Mouse (Mus musculus): ENCODE data around the gene Sv2c. TPM values are rescaled to one million over a fixed set of nuclear protein-coding genes. Genes with fewer than 3 reads are reported as not detected.

The Sv2c gene
- polyA plus RNA-seq, 1 experiment from 2014 or later: 0.86 TPM

DNA sequence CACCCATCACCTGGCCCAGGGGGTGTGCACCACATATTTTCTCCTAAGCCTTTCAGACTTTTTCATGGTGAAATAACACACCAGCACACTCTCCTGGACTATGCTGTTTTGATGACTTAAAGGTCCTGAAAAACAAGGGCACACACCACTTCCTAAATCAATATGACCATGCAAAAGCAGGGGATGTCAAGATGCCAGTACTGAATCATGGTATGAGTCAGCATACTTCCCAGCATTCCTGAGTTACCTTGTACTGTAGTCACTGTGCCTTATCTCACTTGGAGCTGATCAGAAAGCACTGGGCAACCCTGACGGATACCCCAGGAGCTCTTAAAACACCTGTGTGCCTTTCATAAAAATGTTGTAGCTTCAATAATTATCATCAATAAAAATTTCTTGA is 92.8 kb downstream of the Sv2c start:
- no peaks in the 10 kb centered on the region for H3K27me3 ChIP-seq (ENCODE audit: control insufficient read depth, insufficient read depth, low read length)
- H3K9me3 ChIP-seq (ENCODE audit: control insufficient read depth, low read length): no peaks in the 10 kb centered on the region
- H3K4me3 ChIP-seq (ENCODE audit: low read depth, low read length): no peak overlapping the region
- no peaks in the 10 kb centered on the region for H3K36me3 ChIP-seq (ENCODE audit: control insufficient read depth, insufficient read depth, low read length)
- H3K4me1 ChIP-seq (replicated peaks; ENCODE audit: control insufficient read depth, insufficient read depth, low read length): no peaks in the 10 kb centered on the region
- no peak for ATAC-seq (replicated peaks; ENCODE audit: low FRiP score)
- H3K4me2 ChIP-seq (ENCODE audit: low read depth, low read length, severe bottlenecking): no peak overlapping the region
- no peak for DNase-seq (ENCODE audit: low spot score)
- H3K27ac ChIP-seq (ENCODE audit: low read depth, low read length): no peak overlapping the region
- 80% methylated on average over 1 of the region's 1 CpGs for WGBS
- H3K9ac ChIP-seq (ENCODE audit: low read length): no peak overlapping the region

DNA sequence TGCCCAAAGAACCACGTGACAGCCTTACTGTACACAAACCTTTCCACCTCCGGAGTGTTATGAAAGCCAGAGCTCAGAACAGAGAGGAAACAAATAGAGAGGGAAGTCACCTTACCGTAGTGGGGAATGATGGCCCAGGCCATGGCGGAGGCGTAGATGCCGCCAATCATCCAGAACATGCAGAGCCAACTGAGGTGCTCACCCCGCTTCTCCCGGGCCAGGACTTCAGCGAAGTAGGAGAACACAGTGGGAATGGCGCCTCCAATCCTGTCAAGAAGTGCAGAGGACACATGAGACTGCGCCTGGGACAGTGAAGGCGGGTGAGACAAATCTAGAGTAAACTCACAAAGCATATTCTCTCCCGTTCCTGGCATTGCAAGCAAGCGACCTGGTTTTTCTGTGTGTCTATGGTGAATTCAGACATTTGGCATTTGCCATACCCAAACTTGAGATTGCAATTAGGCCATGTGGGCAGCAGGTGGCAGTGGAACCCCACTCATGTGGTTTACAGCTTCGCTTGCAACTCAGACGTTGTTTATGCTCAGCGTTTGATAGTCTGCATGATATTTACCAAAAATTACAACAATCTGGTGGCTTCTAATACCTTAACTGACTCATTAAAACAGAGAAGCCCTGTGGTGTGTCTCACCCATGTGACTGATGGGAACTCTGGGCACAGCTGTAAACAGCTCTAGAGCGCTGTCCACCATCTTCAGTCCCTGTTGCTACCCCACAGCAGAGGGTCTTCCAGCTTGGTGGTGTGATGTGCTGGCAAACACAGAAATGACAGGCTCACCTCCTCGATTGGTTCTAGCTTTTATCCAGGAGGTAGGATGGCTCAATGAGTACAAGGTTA is 101.8 kb downstream of the Sv2c start:
- Histone ChIP-seq H3K27me3 (ENCODE audit: control insufficient read depth, insufficient read depth, low read length) (no peaks in the 10 kb centered on the region), H3K4me2 (ENCODE audit: low read depth, low read length, severe bottlenecking) (no peak overlapping the region), H3K9ac (ENCODE audit: low read length) (no peak overlapping the region), H3K27ac (ENCODE audit: low read depth, low read length) (no peak overlapping the region), H3K4me3 (ENCODE audit: low read depth, low read length) (no peak overlapping the region), H3K36me3 (ENCODE audit: control insufficient read depth, insufficient read depth, low read length) (no peaks in the 10 kb centered on the region), H3K4me1 (replicated peaks; ENCODE audit: control insufficient read depth, insufficient read depth, low read length) (no peaks in the 10 kb centered on the region), H3K9me3 (ENCODE audit: control insufficient read depth, low read length) (no peaks in the 10 kb centered on the region)
- DNase-seq (ENCODE audit: low spot score) (peak; percentile 79), ATAC-seq (replicated peaks; ENCODE audit: low FRiP score) (0 out of 2 replicates have a peak, but pooled peaks have one; percentile 36)
- WGBS: 61% methylated on average over 19 of the region's 19 CpGs

DNA sequence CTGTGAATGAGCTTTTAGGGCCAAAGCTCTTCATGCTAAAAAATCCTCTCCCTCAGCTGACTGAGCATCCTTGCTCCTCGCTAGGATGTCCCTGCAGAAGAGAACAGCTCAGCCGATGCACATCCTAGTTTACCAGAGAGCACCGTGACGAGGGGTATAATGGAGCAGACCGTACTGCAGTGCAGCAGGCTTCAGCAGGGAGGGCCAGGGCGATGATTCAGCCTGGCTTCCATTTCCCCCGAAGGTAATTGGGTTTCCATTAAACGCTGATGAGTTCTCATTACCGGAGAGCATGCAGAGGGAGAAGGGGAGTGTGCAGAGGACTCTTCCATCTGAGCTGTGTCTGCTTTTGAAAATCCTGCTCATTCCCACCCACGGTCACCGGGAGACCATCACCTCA is 108.5 kb downstream of the Sv2c start:
- no peaks in the 10 kb centered on the region for H3K4me1 ChIP-seq (replicated peaks; ENCODE audit: control insufficient read depth, insufficient read depth, low read length)
- H3K4me2 ChIP-seq (ENCODE audit: low read depth, low read length, severe bottlenecking): no peak overlapping the region
- H3K9ac ChIP-seq (ENCODE audit: low read length): no peak overlapping the region
- no peaks in the 10 kb centered on the region for H3K27me3 ChIP-seq (ENCODE audit: control insufficient read depth, insufficient read depth, low read length)
- no peaks in the 10 kb centered on the region for H3K9me3 ChIP-seq (ENCODE audit: control insufficient read depth, low read length)
- 88% methylated on average over 11 of the region's 11 CpGs for WGBS
- no peak for DNase-seq (ENCODE audit: low spot score)
- no peak overlapping the region for H3K27ac ChIP-seq (ENCODE audit: low read depth, low read length)
- H3K4me3 ChIP-seq (ENCODE audit: low read depth, low read length): no peak overlapping the region
- ATAC-seq (replicated peaks; ENCODE audit: low FRiP score): no peak
- no peaks in the 10 kb centered on the region for H3K36me3 ChIP-seq (ENCODE audit: control insufficient read depth, insufficient read depth, low read length)

DNA sequence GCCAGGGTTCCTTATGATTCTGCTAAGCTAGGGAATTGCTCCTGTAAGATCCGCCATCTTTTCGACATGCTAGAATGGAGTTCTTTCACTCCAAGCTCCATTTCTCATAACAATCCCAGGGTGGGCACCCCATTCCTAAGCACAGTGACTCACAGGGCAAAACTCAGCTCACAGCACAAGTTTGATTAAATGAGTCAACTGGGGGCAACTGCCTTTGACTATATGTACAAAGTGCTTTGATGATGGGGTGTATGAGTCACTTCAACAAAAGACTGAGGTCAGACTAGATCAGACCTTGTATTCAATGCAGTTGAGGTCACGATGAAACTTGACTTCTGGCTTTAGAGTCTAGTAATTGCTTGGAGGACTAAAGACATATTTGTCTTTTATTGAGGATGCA is 116.9 kb downstream of the Sv2c start:
- no peaks in the 10 kb centered on the region for H3K36me3 ChIP-seq (ENCODE audit: control insufficient read depth, insufficient read depth, low read length)

DNA sequence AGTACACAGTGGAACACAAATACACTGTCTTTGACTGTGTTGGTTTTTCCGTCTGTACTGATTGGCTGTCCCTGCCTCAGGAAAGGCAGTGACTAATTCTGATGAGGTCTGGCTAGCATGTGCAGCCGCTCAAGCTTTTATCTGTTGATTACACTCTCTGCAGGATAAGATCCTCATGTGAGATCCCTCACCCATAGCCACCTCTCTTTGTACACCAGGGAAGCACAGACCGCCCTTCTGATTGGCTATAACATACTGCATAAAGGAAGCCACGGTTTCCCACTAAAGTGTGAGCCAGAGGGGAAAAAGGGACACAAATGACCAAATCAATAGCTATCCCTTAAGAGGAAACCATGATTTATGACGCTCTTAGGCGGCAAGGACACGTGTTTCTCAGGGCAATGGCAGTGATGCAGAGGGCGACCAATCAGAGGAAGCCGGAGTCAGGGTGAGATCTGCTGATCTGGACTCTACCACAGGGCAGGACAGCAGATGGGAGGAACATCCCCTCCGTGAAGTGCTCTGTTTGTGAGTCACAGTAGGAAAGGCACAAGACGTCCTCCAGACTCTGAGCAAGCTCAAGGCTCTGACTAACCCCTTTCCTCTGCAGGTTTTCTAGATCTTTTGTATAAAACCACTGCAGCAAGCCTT is 121.4 kb downstream of the Sv2c start:
- WGBS: 69% methylated on average over 11 of the region's 11 CpGs
- H3K27ac ChIP-seq (ENCODE audit: low read depth, low read length): no peak overlapping the region

More for the DNA sequence above, 116.9 kb downstream of the Sv2c start:
- Histone ChIP-seq H3K4me1 (replicated peaks; ENCODE audit: control insufficient read depth, insufficient read depth, low read length) (no peaks in the 10 kb centered on the region), H3K4me3 (ENCODE audit: low read depth, low read length) (no peak overlapping the region), H3K27me3 (ENCODE audit: control insufficient read depth, insufficient read depth, low read length) (no peaks in the 10 kb centered on the region), H3K27ac (ENCODE audit: low read depth, low read length) (no peak overlapping the region), H3K9ac (ENCODE audit: low read length) (no peak overlapping the region), H3K4me2 (ENCODE audit: low read depth, low read length, severe bottlenecking) (no peak overlapping the region), H3K9me3 (ENCODE audit: control insufficient read depth, low read length) (no peaks in the 10 kb centered on the region)
- ATAC-seq (replicated peaks; ENCODE audit: low FRiP score): no peak
- WGBS: 90% methylated on average over 3 of the region's 3 CpGs
- no peak for DNase-seq (ENCODE audit: low spot score)

DNA sequence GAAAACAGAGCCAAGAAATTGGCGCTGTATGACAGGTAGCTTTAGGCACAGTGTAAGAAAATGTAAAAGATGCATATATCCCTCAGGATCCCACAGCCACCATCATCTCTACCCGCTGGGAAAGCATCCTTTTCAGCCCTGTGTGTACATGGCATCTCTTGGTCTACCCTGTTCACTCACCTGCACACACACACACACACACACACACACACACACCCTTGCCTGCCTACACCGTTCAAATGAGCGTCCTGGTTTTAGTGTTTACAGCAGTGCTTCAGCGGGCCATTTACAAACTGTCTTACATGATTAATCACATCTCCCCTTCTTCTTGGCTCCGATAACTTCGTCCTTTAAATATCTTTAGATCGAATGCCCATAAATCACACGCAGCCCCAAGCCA is 123.4 kb downstream of the Sv2c start:
- Histone ChIP-seq H3K4me3 (ENCODE audit: low read depth, low read length) (no peak overlapping the region), H3K36me3 (ENCODE audit: control insufficient read depth, insufficient read depth, low read length) (no peaks in the 10 kb centered on the region), H3K9me3 (ENCODE audit: control insufficient read depth, low read length) (no peaks in the 10 kb centered on the region), H3K4me2 (ENCODE audit: low read depth, low read length, severe bottlenecking) (no peak overlapping the region), H3K27me3 (ENCODE audit: control insufficient read depth, insufficient read depth, low read length) (no peaks in the 10 kb centered on the region), H3K4me1 (replicated peaks; ENCODE audit: control insufficient read depth, insufficient read depth, low read length) (no peaks in the 10 kb centered on the region), H3K9ac (ENCODE audit: low read length) (no peak overlapping the region), H3K27ac (ENCODE audit: low read depth, low read length) (no peak overlapping the region)
- DNase-seq (ENCODE audit: low spot score) (no peak), ATAC-seq (replicated peaks; ENCODE audit: low FRiP score) (no peak)
- 88% methylated on average over 9 of the region's 9 CpGs for WGBS

More for the DNA sequence above, 121.4 kb downstream of the Sv2c start:
- Histone ChIP-seq H3K9me3 (ENCODE audit: control insufficient read depth, low read length) (no peaks in the 10 kb centered on the region), H3K27me3 (ENCODE audit: control insufficient read depth, insufficient read depth, low read length) (no peaks in the 10 kb centered on the region), H3K4me1 (replicated peaks; ENCODE audit: control insufficient read depth, insufficient read depth, low read length) (no peaks in the 10 kb centered on the region), H3K36me3 (ENCODE audit: control insufficient read depth, insufficient read depth, low read length) (no peaks in the 10 kb centered on the region), H3K9ac (ENCODE audit: low read length) (no peak overlapping the region), H3K4me2 (ENCODE audit: low read depth, low read length, severe bottlenecking) (no peak overlapping the region), H3K4me3 (ENCODE audit: low read depth, low read length) (no peak overlapping the region)
- ATAC-seq (replicated peaks; ENCODE audit: low FRiP score): no peak
- no peak for DNase-seq (ENCODE audit: low spot score)

DNA sequence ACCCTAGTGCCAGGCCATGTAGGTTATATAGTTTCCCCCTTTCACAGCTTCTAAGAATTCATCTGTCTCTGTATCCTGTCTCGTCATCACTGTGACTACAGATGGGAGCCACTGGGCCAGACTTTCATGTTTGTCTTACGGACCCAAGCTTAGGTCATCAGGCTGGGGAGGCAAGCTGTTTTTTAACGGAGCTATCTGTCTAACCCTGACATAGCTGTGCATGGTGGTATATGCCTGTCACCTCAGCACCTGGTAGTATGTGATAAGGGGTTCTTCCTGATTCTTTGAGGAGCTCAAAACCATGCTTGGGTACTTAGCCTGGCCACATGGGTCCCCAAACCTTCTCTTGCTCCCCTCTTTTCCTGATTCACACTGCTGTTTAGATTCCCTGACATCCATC is 124.2 kb downstream of the Sv2c start:
- DNase-seq (ENCODE audit: low spot score): no peak
- Histone ChIP-seq H3K4me2 (ENCODE audit: low read depth, low read length, severe bottlenecking) (no peak overlapping the region), H3K9me3 (ENCODE audit: control insufficient read depth, low read length) (no peaks in the 10 kb centered on the region), H3K27me3 (ENCODE audit: control insufficient read depth, insufficient read depth, low read length) (no peaks in the 10 kb centered on the region), H3K9ac (ENCODE audit: low read length) (no peak overlapping the region), H3K4me3 (ENCODE audit: low read depth, low read length) (no peak overlapping the region), H3K36me3 (ENCODE audit: control insufficient read depth, insufficient read depth, low read length) (no peaks in the 10 kb centered on the region), H3K4me1 (replicated peaks; ENCODE audit: control insufficient read depth, insufficient read depth, low read length) (no peaks in the 10 kb centered on the region), H3K27ac (ENCODE audit: low read depth, low read length) (no peak overlapping the region)
- ATAC-seq (replicated peaks; ENCODE audit: low FRiP score): no peak
- WGBS: 87% methylated on average over 3 of the region's 3 CpGs

DNA sequence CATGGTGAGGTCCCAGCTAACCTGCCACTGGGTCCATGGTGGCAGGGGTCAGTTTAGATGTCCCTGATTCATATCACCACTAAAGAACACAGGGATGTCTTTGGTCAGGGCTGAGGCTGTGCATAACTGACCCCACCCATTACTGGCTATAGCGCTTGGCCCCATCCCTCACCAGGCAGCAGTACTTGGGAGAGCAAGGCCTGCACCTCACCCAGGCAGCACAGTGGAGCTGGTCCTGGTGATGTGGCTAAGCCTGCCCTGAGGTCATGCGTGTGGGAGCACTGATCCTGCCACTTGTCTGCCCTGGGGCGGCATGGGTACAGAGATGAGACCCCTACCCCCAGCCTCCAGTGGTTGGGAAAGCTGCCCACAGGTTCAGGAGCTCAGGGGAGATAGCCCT is 128.8 kb downstream of the Sv2c start:
- Histone ChIP-seq H3K27ac (ENCODE audit: low read depth, low read length) (no peak overlapping the region), H3K4me2 (ENCODE audit: low read depth, low read length, severe bottlenecking) (no peak overlapping the region), H3K9ac (ENCODE audit: low read length) (no peak overlapping the region), H3K36me3 (ENCODE audit: control insufficient read depth, insufficient read depth, low read length) (no peaks in the 10 kb centered on the region), H3K4me3 (ENCODE audit: low read depth, low read length) (no peak overlapping the region), H3K9me3 (ENCODE audit: control insufficient read depth, low read length) (no peaks in the 10 kb centered on the region), H3K4me1 (replicated peaks; ENCODE audit: control insufficient read depth, insufficient read depth, low read length) (no peaks in the 10 kb centered on the region), H3K27me3 (ENCODE audit: control insufficient read depth, insufficient read depth, low read length) (no peaks in the 10 kb centered on the region)
- ATAC-seq (replicated peaks; ENCODE audit: low FRiP score) (no peak), DNase-seq (ENCODE audit: low spot score) (no peak)
- 88% methylated on average over 3 of the region's 3 CpGs for WGBS

Measured in forebrain, embryonic 11.5 days (tissue).